Mouse (Mus musculus): ENCODE results near the gene Grid1.

The Grid1 gene

GRCm38 (mm10) chr14:35120905-35121304, 301.0 kb downstream of the Grid1 start:
- DNase-seq: no peak

DNA sequence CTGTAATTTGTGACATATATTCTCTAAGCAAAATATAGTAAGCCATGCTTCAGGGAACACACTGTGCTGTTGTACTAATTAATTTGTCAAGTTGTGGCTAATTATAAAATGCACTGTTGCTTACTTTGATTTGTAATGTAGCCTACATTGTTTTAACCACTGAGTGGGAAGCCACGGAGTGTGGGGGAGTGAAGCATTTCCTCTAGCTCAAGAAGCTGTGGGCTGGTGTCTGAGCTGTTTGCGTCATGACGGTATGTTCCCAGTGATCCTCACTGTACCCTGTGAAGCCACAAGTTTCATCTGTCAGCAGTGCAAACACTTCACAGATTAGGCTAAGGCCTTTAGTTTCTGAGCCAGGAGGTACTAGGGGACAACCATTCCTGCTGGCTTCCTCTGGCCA, 302.2 kb downstream of the Grid1 start:
- DNase-seq: no peak

GRCm38 (mm10) chr14:35123260-35123875, 303.5 kb downstream of the Grid1 start:
- no peak for DNase-seq

DNA sequence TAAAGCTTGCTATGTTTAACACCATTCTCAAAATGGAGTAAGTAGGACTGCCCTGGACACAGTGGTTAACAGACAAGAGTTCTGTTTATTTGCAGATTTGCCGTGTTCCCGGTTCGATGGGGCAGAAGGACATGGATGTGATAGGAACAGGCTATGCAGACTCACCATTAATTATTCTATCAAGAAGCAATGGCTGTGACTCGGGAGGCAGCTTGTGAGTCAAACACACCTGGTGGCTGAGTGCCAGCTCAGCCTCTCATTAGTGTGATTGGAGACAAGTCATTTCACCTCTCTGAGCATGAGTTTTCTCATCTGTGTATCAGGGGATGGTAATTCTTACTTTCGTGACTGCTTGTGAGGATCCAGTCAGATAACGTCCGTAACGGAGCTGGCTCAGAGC, 307.7 kb downstream of the Grid1 start:
- DNase-seq: no peak

GRCm38 (mm10) chr14:35135056-35135455, 315.1 kb downstream of the Grid1 start:
- no peak for DNase-seq

DNA sequence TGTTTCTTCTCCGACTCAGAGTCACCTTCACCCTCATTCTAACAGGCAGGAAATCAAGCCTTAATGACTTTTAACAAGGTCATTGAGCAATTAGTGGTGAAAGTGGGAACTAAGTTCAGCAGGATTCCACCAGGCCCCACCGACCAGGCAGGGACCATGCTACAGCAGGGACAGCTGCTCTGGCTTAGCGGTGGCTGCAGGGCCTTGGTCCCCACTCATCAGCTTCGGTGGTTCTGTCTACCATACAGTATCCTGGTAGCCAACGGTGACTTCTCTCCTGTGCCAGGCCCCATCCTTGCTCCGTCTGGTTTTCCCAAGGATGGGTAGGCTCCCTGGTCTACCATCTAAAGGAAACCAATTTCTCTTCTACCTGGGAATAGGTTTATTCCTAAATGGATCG, 318.2 kb downstream of the Grid1 start:
- no peak for DNase-seq

DNA sequence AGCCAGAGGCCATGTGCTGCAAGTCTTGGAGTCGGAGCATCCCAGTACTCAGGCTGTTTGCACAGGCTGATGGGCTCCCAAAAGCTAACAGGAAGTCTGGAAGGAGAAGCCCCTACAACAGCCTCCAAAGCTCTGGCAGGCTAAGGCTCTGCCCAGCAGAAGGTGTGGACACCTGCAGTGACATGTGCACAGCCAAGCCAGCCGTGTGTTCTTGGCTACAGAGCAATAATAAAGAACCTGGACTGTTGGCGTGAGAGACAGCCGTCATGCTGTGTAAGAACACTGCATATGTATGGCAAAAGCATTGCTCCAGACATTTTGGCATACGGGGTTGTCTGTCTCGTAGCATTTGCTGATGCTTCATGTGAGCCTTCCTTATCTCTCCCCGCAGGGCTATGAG, 319.9 kb downstream of the Grid1 start:
- DNase-seq: peak; percentile 6

- DNase-seq: no peak
Measured at GRCm38 (mm10) chr14:35152450-35152849, 332.5 kb downstream of the Grid1 start.

DNA sequence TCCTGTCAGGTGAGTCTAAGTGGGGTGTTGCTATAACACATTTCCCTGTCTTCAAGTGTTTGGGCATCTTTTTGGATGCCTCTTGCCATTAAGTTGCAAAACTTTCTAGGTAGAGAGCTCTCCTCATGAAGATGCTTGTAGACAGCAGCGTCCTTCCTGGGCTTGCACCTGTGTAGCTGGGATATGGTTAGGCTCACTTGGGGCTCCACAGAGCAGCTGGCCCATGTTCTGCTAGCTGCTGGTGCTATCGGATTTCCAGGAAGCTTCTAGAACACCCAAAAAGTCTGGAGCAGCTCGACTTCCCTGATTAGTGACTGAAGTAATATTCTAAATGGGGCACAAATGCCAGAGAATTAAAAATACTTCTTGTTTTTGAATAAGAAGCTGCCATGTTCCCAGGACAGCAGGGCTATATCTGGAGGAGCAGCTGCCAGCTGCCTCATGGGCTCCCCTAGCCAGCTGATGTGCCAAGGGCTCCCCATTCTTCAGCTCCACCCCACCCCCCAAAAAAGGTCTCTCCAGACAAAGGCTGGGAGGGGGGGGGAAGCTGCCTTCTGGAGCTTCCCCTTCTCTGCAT, 333.9 kb downstream of the Grid1 start:
- no peak for DNase-seq

- DNase-seq: no peak
Measured at GRCm38 (mm10) chr14:35154364-35154763, 334.5 kb downstream of the Grid1 start.

GRCm38 (mm10) chr14:35157069-35157655, 337.3 kb downstream of the Grid1 start:
- no peak for DNase-seq

DNA sequence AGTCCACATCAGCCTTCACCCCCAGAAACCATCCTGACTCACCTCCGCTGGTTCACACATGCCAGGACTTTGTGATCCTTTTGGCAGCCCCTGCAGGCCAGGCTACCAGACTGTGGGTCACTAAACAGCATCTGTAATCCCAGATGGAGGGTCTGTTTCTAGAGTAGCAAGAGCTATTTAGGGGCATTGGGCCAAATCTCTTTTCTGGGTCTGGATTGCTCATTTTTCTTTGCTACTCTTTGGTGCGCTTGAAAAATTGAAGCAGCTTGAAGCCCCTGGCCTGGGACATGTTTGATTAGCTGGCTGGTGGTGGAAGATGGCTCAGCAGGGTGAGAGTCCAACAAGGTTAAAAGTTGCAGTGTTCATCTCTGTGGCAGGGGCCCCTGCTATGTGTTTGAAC, 339.4 kb downstream of the Grid1 start:
- no peak for DNase-seq

DNA sequence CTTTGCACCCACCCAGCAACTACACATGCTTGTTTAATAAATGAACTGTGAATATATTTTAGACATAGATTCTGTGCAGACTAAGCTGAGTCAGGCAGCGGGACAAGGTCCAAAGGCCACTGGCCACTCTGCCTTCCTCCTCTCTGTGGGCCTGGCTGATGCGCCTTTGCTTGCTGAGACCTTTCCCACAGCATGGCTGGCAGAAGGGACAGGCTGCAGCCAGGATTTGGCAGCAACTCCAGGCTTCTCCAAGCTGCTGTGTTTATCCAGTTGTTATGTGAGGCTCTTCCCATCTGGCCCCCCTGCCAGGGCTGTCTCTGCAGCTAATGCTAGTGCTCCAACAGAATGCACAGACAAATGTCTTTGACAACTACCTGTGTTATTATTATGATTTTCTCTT, 347.5 kb downstream of the Grid1 start:
- no peak for DNase-seq

DNA sequence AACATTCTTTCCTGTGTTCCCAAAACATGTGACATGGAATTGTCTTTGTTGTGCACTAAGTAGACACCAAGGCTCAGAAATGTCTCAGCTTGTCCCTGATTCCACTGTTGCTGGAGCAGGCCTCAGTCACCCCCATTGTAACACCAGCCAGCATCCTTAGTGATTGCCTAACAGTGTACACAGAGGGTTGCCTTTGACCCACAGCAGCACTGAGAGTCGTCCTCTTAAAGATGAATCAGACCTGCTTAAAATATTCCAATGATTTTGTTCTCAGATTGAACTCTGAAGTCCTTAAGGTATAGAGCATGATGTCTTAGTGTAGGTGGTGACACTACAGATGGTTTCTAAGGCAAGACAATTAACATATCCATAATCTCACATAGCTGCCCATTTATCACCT, 354.0 kb downstream of the Grid1 start:
- no peak for DNase-seq

DNA sequence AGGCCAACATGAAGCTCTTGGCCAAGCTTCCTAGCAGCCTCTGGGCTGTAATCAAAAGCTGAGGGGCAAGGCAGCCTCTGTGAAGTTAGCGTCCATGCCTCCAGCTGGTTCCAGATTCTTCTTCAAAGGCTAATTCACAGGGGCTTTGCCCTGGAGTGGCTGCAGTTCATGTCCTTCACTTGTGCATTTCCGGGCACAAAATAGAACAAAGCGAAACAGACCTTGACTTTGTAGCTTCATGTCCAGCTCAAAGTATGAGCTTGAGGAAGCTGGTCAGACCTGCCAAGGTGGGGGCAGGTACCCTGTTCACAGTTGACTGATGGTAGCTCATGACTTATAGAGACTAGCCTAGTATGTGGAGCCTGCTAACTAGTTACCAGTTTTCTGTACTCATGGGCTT, 356.1 kb downstream of the Grid1 start:
- no peak for DNase-seq

DNA sequence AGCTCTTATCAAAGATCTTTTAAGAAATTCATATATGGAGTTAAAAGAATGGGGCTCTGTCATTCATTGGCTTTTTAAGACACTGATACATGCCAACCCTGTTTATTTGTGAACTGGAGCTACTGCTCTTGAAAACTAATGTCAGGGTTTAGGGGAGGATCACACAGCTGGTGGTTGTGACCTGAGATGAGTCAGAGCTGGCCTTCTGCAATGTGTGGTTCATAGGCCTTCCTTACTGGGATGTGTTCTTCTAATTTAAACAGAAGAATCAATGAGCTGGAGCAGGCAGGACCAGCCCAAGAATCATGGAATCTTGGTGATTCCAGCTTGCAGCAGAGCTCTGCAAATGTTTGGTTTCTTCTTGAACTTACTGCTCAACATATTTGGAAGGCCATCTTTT, 359.2 kb downstream of the Grid1 start:
- no peak for DNase-seq

GRCm38 (mm10) chr14:35185399-35185798, 365.5 kb downstream of the Grid1 start:
- no peak for DNase-seq

- DNase-seq: no peak
Measured at GRCm38 (mm10) chr14:35192256-35192655, 372.3 kb downstream of the Grid1 start.

- no peak for DNase-seq
Measured at GRCm38 (mm10) chr14:35197371-35197770, 377.5 kb downstream of the Grid1 start.

- DNase-seq: no peak
Measured at GRCm38 (mm10) chr14:35198447-35198846, 378.5 kb downstream of the Grid1 start.

GRCm38 (mm10) chr14:35198899-35199298, 379.0 kb downstream of the Grid1 start:
- no peak for DNase-seq

DNA sequence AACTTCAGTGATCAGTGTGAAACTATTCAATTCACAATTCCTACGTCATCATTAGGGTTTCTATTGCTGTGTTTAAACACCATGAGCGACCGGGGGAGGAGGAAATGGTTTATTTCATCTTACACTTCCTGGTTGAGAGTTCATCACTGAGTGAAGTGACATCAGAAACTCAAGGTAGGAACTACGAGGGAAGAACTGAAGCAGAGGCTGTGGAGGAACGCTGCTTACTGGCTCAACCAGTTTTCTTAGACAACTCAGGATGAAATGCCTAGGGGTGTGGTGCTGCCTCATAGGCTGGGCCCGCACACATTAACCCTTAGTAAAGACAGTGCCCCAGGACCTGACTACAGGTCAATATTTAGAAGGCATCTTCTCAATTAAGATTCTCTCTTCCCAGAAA, 389.5 kb downstream of the Grid1 start:
- no peak for DNase-seq

DNA sequence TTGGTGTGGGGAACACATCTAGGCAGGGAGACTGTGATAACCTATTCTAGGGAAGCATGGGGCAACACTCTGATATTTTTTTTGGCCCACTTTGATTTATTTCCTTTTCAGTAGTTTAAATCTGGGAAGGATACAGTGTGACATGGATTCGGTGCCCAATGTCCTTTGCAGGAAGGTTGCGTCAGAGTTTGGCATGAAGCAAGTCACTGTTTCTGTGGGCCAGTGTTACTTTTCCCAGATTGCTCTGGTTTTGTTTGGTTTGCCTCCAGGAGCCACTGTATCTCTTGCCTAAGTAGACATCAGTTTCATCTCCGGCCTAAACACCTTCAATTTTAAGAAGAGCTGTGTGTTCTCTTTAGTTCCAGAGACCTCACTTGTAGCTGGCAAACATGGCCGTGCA, 399.1 kb downstream of the Grid1 start:
- no peak for DNase-seq

DNA sequence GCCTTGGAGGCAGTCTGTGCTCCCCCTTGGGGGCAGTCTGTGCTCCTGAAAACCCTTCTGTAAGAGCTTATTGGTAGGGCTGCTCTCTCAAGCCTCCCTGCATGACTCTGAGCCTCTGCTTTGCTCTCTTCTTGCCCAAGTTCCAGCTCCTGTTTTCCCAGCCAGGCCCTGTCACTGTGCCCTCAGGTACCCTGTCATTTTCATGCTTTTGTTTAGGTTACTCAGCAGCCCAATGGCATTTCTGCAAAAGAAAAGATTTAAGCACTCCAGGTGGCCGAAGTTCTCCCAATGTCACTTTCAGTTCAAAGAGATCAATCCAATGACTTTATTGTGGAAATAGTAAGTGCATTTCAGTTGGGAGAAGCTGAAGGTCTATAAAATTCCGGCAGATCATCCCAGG, 402.3 kb downstream of the Grid1 start:
- no peak for DNase-seq

DNA sequence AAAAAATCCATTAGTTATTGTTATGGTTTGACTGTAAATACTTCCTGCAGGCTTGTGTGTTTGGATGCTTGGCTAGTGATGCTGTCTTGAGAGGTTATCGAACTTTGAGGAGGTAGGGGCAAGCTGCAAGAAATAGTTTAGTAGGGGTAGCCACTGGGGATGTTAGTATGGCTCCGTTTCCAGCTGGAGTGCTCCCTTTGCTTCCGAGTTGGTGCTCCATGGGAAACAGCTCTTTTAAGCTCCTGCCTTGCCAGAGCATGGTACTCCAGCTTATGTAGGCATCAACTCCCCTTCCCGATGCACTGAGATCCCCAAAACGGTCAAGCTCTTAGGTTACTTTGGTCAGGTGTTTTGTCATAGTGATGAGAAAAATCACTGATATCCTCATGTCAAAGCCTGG, 407.7 kb downstream of the Grid1 start:
- DNase-seq: no peak

All from cerebellum, adult 9-10 months (tissue).